Mouse (Mus musculus): ENCODE results near the gene Igflr1.
A peak's percentile ranks its signal among the peaks of the same experiment; 100 is the strongest.

Gene Igflr1

DNA sequence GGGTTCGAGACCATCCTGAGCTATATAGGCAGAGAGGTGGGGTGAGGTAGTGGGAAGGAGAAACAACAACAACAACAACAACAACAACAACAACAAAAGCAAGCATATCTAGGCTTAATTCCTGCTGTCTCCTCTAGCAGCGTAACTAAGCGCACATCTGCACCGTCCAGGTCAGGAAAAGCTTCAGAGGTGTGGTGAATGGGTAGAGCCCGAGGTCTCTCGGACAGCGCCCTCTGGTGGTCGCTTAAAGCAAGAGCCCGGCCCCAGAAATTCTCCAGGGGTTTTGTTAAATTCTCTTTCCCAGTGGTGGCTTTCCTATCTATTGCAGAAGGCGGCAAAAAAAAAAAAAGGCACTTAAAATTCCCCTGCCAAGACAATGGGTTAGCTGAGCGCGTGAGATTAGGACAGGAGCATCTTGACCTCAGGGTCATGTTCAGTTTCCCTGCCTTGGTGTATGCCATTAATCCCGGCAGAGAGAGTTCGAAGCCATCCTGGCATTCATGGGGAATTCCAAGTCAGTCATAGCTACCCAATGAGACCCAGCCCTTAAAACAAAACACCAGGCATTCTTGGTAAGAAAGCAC is 48.4 kb downstream of the Igflr1 start:
- peak; percentile 28 to 29 for DNase-seq (ENCODE audit: low spot score in 2 of 2)

DNA sequence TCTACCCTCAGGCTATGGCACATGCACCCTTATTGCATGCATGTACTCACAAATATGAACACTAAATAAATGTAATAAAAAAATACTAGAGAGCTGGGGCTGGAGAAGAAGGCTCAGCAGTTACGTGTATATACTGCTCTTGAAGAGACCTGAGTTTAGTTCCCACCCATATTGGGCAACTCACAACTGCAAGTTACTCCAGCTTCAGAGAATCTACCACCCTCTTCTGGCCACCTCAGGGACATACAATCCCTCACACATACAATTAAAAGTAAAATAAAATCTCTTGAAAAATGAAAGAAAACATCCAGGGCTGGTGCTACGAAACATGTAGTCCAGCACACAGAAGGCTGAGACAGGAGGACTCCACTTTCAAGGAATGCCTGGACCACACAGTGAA is 49.2 kb downstream of the Igflr1 start:
- DNase-seq (ENCODE audit: low spot score in 2 of 2) = no peak

DNA sequence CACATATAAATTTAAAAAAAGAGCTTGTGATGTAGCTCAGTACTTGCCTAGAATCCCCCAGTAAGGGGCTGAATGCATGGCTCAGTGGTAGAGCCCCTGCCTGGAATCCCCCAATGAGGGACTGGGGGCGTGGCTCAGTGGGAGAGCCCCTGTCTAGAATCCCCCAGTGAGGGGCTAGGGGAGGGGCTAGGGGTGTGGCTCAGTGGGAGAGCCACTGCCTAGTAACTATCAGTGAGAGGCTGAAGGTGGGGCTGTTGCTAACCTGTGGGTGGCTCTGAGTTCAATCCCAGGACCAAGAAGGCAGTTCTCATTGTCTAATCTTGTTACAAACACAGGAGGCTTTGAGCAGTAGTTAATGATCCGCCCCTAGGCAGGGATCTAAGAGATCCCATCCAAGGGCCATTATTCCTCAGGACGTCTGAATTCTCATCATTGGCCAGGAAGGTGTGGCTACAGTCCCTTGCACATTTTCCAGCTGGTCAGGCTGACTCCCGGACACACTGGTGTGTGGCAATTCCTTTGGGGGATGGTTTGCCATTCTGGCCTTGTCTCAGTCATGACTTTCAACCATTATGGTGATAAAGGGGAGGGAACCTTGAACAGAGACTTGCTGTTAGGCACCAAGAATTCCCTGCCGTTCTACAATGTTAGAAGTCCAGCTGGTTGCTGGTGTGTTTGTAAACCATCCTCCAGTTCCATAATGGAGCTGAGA is 50.0 kb downstream of the Igflr1 start:
- DNase-seq (ENCODE audit: low spot score in 2 of 2) = no peak
